Mouse (Mus musculus) MEL (cell line): ENCODE measurements around the gene Kcnab3.

Experiments used
- CTCF ChIP-seq, 3 experiments: IDR thresholded peaks in 2 of 3; conservative IDR thresholded peaks in 1 of 3; 2 replicates each; pipeline ENCODE4 v1.5.1; 2011 to 2012; ENCODE audit warnings: low read length in 3 of 3, low read depth in 2 of 3, mild to moderate bottlenecking in 2 of 3, improper control_type of control experiment in 1 of 3, inconsistent platforms in 1 of 3, mixed read lengths in 1 of 3, moderate library complexity in 1 of 3; ENCODE audit not compliant: control insufficient read depth in 1 of 3, insufficient read depth in 1 of 3, poor library complexity in 1 of 3, severe bottlenecking in 1 of 3
- E2F4 ChIP-seq: IDR thresholded peaks from 2 replicates; pipeline ENCODE4 v1.6.1; 2011; ENCODE audit warnings: low read depth, low read length, improper control_type of control experiment, borderline replicate concordance
- ETS1 ChIP-seq: IDR thresholded peaks from 2 replicates; pipeline ENCODE4 v1.6.1; 2012; ENCODE audit warnings: low read depth, mild to moderate bottlenecking, inconsistent platforms, low read length, improper control_type of control experiment, moderate library complexity
- SMC3 ChIP-seq: IDR thresholded peaks from 2 replicates; pipeline ENCODE4 v1.6.1; 2011; ENCODE audit warnings: low read depth, low read length, improper control_type of control experiment
- TCF12 ChIP-seq: IDR thresholded peaks from 2 replicates; pipeline ENCODE4 v1.6.1; 2014; ENCODE audit warnings: low read depth, mild to moderate bottlenecking, inconsistent platforms, low read length, improper control_type of control experiment, moderate library complexity
- UBTF ChIP-seq: IDR thresholded peaks from 2 replicates; pipeline ENCODE4 v1.6.1; 2012; ENCODE audit warnings: low read depth, mild to moderate bottlenecking, inconsistent platforms, low read length, improper control_type of control experiment, moderate library complexity, borderline replicate concordance; ENCODE audit not compliant: insufficient read depth
- USF1 ChIP-seq: IDR thresholded peaks from 2 replicates; pipeline ENCODE4 v1.6.1; 2014; ENCODE audit warnings: low read depth, mild to moderate bottlenecking, inconsistent platforms, low read length, improper control_type of control experiment, moderate library complexity
- USF2 ChIP-seq, 2 experiments: IDR thresholded peaks; 2 replicates each; pipeline ENCODE4 v1.6.1; 2011 to 2012; ENCODE audit warnings: improper control_type of control experiment in 2 of 2, low read length in 2 of 2, borderline replicate concordance in 1 of 2, inconsistent platforms in 1 of 2, low read depth in 1 of 2, mild to moderate bottlenecking in 1 of 2; ENCODE audit not compliant: insufficient read depth in 1 of 2

DNA sequence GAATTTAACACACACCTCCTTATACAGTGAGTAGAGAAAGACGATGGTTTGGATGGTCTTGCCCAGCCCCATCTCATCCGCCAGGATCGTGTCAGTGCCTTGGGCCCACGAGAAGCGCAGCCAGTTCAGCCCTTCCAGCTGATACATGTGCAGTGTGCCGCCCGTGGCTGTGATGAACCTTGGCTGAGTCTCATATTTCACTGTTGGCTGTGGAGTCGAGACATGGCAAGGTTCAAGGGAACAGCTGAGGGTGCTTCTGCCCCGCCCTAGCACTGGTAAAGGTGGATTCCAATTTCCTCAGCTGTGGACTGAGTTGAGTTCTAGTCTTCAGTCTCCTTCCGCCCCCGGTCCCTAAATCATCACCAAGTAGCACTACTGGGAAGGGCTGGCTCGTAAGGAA is 31.6 kb downstream of the Kcnab3 start:
- TF ChIP-seq USF2 (IDR thresholded peaks at IDR 0.05; ENCODE audit: borderline replicate concordance in 1 of 2, insufficient read depth in 1 of 2, low read depth in 1 of 2, low read length in 2 of 2) (no peak), CTCF (IDR thresholded peaks at IDR 0.05 in 2 of 3, conservative IDR thresholded peaks at IDR 0.05 in 1 of 3; ENCODE audit: control insufficient read depth in 1 of 3, insufficient read depth in 1 of 3, low read depth in 2 of 3, low read length in 3 of 3, poor library complexity in 1 of 3, severe bottlenecking in 1 of 3) (no peak), E2F4 (no peak), UBTF (no peak), USF1 (no peak), SMC3 (no peak), TCF12 (no peak), ETS1 (no peak)
